Mouse (Mus musculus) 3134 (cell line): Measurements from ENCODE around the gene Ms4a4a.
"Not testable (repeated sequence)": the region's sequence is repeated elsewhere in the genome, so short reads cannot be mapped to it uniquely, and the experiment has no call there.

Experiments used
- DNase-seq: peaks from one replicate; pipeline ENCODE4 v3.0.0-alpha.2; 2011; ENCODE audit warnings: low spot score; ENCODE audit not compliant: insufficient read length; ENCODE audit errors: extremely low read depth

Gene Ms4a4a

GRCm38 (mm10) chr19:11431209-11431608 lies 55.9 kb downstream of the Ms4a4a start:
- DNase-seq: not testable (repeated sequence)

GRCm38 (mm10) chr19:11435058-11435834 lies 59.9 kb downstream of the Ms4a4a start:
- DNase-seq: no peak
